Mouse (Mus musculus): ENCODE measurements around the gene Gorab. TPM values are rescaled to one million over a fixed set of nuclear protein-coding genes. Genes with fewer than 3 reads are reported as not detected.

The Gorab gene
- total RNA-seq, 2 experiments from 2014 or later = 9.5 to 10.1 TPM

- no peak for ATAC-seq (replicated peaks; ENCODE audit: poor library complexity)
These were observed 45.3 kb downstream of the Gorab start for GRCm38 (mm10) chr1:163358165-163358564.

- no peak for ATAC-seq (replicated peaks; ENCODE audit: poor library complexity)
These were observed 45.7 kb downstream of the Gorab start for GRCm38 (mm10) chr1:163357733-163358132.

DNA sequence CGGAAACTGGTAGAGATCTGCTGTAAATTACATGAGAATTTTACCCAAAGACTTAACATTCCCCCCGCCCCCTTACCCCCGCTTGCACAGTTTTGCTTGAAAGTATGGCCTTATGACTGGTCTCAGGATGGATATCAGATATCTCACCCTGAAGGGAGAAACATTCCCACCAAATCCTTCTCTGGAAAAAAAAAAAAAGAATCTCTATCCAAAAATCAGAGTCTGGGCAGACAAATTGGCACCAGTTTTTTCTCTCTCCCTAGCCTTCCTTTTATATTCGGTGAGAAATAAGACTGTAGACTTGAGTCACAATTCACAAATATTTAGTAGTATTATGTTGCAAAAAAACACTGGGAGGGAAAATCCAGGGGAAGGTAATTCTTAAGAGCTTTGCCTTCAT is 47.3 kb downstream of the Gorab start:
- no peak for ATAC-seq (replicated peaks; ENCODE audit: poor library complexity)

- no peak for ATAC-seq (replicated peaks; ENCODE audit: poor library complexity)
These were observed 47.8 kb downstream of the Gorab start for GRCm38 (mm10) chr1:163355626-163356156.

GRCm38 (mm10) chr1:163350988-163351387 is 52.5 kb downstream of the Gorab start:
- no peak for ATAC-seq (replicated peaks; ENCODE audit: poor library complexity)

- no peak for ATAC-seq (replicated peaks; ENCODE audit: poor library complexity)
These were observed 57.9 kb downstream of the Gorab start for GRCm38 (mm10) chr1:163345541-163345940.

DNA sequence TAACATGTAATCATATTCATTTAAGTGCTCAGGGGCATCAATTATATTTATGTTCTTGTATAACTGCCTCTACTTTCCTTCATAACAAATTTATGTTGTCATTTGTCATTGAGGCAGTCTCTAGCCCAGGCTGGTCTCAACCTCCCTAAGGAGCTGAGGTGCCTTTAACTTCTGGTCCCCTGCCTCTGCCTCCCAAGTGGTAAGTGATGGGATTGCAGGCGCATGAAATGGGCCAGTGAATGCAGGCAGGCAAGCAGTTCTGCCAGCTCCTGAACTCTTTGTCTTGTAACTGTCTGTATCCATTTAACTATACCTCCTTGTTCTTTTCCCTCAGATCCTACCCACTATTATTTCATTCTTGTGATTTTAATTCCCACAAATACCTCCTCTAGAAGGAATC is 58.5 kb downstream of the Gorab start:
- ATAC-seq (replicated peaks; ENCODE audit: poor library complexity) = peak; percentile 80

GRCm38 (mm10) chr1:163339219-163339561 is 64.3 kb downstream of the Gorab start:
- ATAC-seq (replicated peaks; ENCODE audit: poor library complexity) = no peak

GRCm38 (mm10) chr1:163338525-163339218 is 64.8 kb downstream of the Gorab start:
- ATAC-seq (replicated peaks; ENCODE audit: poor library complexity) = no peak

GRCm38 (mm10) chr1:163337821-163338220 is 65.6 kb downstream of the Gorab start:
- peak; percentile 57 for ATAC-seq (replicated peaks; ENCODE audit: poor library complexity)

Other genes with a start within 250 kb of the Gorab start
- not detected in 2 replicates for gene Prrx1, start 90.0 kb downstream of the Gorab start, total RNA-seq (2015)
- gene Prrx1, start 90.0 kb downstream of the Gorab start, total RNA-seq (2017) = not detected in 2 replicates